Mouse (Mus musculus) midbrain, embryonic 15.5 days (tissue): ENCODE results near the gene Gper1. TPM values are rescaled to one million over a fixed set of nuclear protein-coding genes. Genes with fewer than 3 reads are reported as not detected.
A peak's percentile ranks its signal among the peaks of the same experiment; 100 is the strongest.

Experiments
- ATAC-seq: fragments of 200-750 bp; cut with Nextera tagmentation; replicated peaks from 2 replicates; pipeline ENCODE4 v1.8.0; 2017; ENCODE audit warnings: moderate TSS enrichment
- H3K27ac ChIP-seq: fragments of 300-500 bp; sonication (generic); 2 replicates; pipeline ENCODE4 v1.5.1; 2015; ENCODE audit warnings: mild to moderate bottlenecking, inconsistent platforms
- H3K27me3 ChIP-seq: fragments of 300-500 bp; sonication (generic); replicated peaks from 2 replicates; pipeline ENCODE4 v1.6.1; 2015; ENCODE audit warnings: inconsistent platforms
- H3K36me3 ChIP-seq: fragments of 300-500 bp; sonication (generic); replicated peaks from 2 replicates; pipeline ENCODE4 v1.6.1; 2015; ENCODE audit warnings: inconsistent platforms
- H3K4me1 ChIP-seq: fragments of 300-500 bp; sonication (generic); 2 replicates; pipeline ENCODE4 v1.6.1; 2015; ENCODE audit warnings: inconsistent platforms
- H3K4me2 ChIP-seq: fragments of 300-500 bp; sonication (generic); 2 replicates; pipeline ENCODE4 v1.6.1; 2015; ENCODE audit warnings: inconsistent platforms, mild to moderate bottlenecking, moderate library complexity
- H3K4me3 ChIP-seq: fragments of 300-500 bp; sonication (generic); 2 replicates; pipeline ENCODE4 v1.5.1; 2015; ENCODE audit warnings: mild to moderate bottlenecking, inconsistent platforms
- H3K9ac ChIP-seq: fragments of 300-500 bp; sonication (generic); 2 replicates; pipeline ENCODE4 v1.6.1; 2015; ENCODE audit warnings: mild to moderate bottlenecking, inconsistent platforms
- H3K9me3 ChIP-seq: fragments of 300-500 bp; sonication (generic); 2 replicates; pipeline ENCODE4 v1.6.1; 2016; ENCODE audit warnings: inconsistent platforms
- WGBS: fragments of 180-500 bp; shearing (Covaris S2); methylation state at CpG from one replicate; pipeline ENCODE4 v1.1.7; 2015; ENCODE audit warnings: mixed read lengths; 5-methylcytosine and 5-hydroxymethylcytosine counted together
- polyA plus RNA-seq: library from polyadenylated mRNA; unstranded; fragments of >200 nt; fragmentation: Nextera tagmentation; extraction: Ambion mirVana; gene quantifications from 2 replicates; pipeline ENCODE4 v1.2.1, GENCODE M21; 2015

Gper1 gene
- polyA plus RNA-seq, result 8.2 and 9.5 TPM in 2 replicates

- no peak for ATAC-seq
- Histone ChIP-seq H3K4me2 (peak within 1 kb of the TSS; percentile 30), H3K4me3 (peak within 1 kb of the TSS; percentile 27), H3K9ac (peak within 1 kb of the TSS; percentile 19), H3K4me1 (peaks cover 34% of the 10 kb centered on the region), H3K36me3 (no peaks in the 10 kb centered on the region), H3K9me3 (no peaks in the 10 kb centered on the region), H3K27ac (peak within 1 kb of the TSS; percentile 49), H3K27me3 (no peaks in the 10 kb centered on the region)
- WGBS, result 44% methylated on average over 21 of the region's 21 CpGs
Measured at GRCm38 (mm10) chr5:139423026-139423865, at the start of gene Gper1. Gper1 (plus strand) TSS chr5:139423151.

GRCm38 (mm10) chr5:139373889-139374444 lies 49.0 kb upstream of the Gper1 start:
- Histone ChIP-seq H3K9ac (no peak overlapping the region), H3K27ac (no peak overlapping the region), H3K4me1 (peaks cover 16% of the 10 kb centered on the region), H3K36me3 (no peaks in the 10 kb centered on the region), H3K4me2 (no peak overlapping the region), H3K27me3 (no peaks in the 10 kb centered on the region), H3K9me3 (no peaks in the 10 kb centered on the region), H3K4me3 (no peak overlapping the region)
- WGBS, result 89% methylated on average over 6 of the region's 6 CpGs
- ATAC-seq, result no peak

- Histone ChIP-seq H3K4me1 (peaks cover 16% of the 10 kb centered on the region), H3K4me3 (no peak overlapping the region), H3K4me2 (no peak overlapping the region), H3K36me3 (no peaks in the 10 kb centered on the region), H3K9me3 (no peaks in the 10 kb centered on the region), H3K9ac (no peak overlapping the region), H3K27me3 (no peaks in the 10 kb centered on the region), H3K27ac (no peak overlapping the region)
- 88% methylated on average over 2 of the region's 2 CpGs for WGBS
- no peak for ATAC-seq
Measured at GRCm38 (mm10) chr5:139374841-139375240, 48.1 kb upstream of the Gper1 start.

- no peaks in the 10 kb centered on the region for H3K27me3 ChIP-seq
- no peak within 1 kb of the TSS for H3K9ac ChIP-seq
- no peaks in the 10 kb centered on the region for H3K9me3 ChIP-seq
- H3K36me3 ChIP-seq, result no peaks in the 10 kb centered on the region
- 81% methylated on average over 18 of the region's 18 CpGs for WGBS
- H3K27ac ChIP-seq, result no peak within 1 kb of the TSS
- H3K4me1 ChIP-seq, result peaks cover 17% of the 10 kb centered on the region
- ATAC-seq, result no peak
- H3K4me3 ChIP-seq, result no peak within 1 kb of the TSS
- H3K4me2 ChIP-seq, result no peak within 1 kb of the TSS
Measured at GRCm38 (mm10) chr5:139377468-139378270, 45.3 kb upstream of the Gper1 start, which contains the start of gene Gpr146. Gpr146 (plus strand) TSS chr5:139377697.

- ATAC-seq, result no peak
- no peaks in the 10 kb centered on the region for H3K27me3 ChIP-seq
- H3K9ac ChIP-seq, result no peak overlapping the region
- H3K4me1 ChIP-seq, result peaks cover 16% of the 10 kb centered on the region
- H3K4me2 ChIP-seq, result no peak overlapping the region
- WGBS, result 92% methylated on average over 7 of the region's 7 CpGs
- H3K27ac ChIP-seq, result no peak overlapping the region
- no peaks in the 10 kb centered on the region for H3K36me3 ChIP-seq
- no peak overlapping the region for H3K4me3 ChIP-seq
- H3K9me3 ChIP-seq, result no peaks in the 10 kb centered on the region
Measured at GRCm38 (mm10) chr5:139378271-139378556, 44.7 kb upstream of the Gper1 start.

- Histone ChIP-seq H3K36me3 (no peaks in the 10 kb centered on the region), H3K4me3 (no peak overlapping the region), H3K4me2 (no peak overlapping the region), H3K4me1 (peaks cover 16% of the 10 kb centered on the region), H3K9ac (no peak overlapping the region), H3K9me3 (no peaks in the 10 kb centered on the region), H3K27ac (peak overlapping the region; percentile 13; the same call in 1 of the 2 replicates), H3K27me3 (no peaks in the 10 kb centered on the region)
- 51% methylated on average over 21 of the region's 21 CpGs for WGBS
- ATAC-seq, result no peak
Measured at GRCm38 (mm10) chr5:139378986-139379629, 43.8 kb upstream of the Gper1 start.

- Histone ChIP-seq H3K4me1 (peaks cover 16% of the 10 kb centered on the region), H3K4me2 (peak overlapping the region; percentile 96), H3K27ac (0 out of 2 replicates have a peak overlapping the region, but pooled peaks have one; percentile 40), H3K9ac (peak overlapping the region; percentile 70; the same call in 1 of the 2 replicates), H3K36me3 (no peaks in the 10 kb centered on the region), H3K27me3 (no peaks in the 10 kb centered on the region), H3K9me3 (no peaks in the 10 kb centered on the region), H3K4me3 (peak overlapping the region; percentile 70)
- WGBS, result 22% methylated on average over 8 of the region's 8 CpGs
- no peak for ATAC-seq
Measured at GRCm38 (mm10) chr5:139379771-139380384, 43.1 kb upstream of the Gper1 start.

- Histone ChIP-seq H3K9ac (peak overlapping the region; percentile 70), H3K27ac (peak overlapping the region; percentile 46), H3K4me3 (peak overlapping the region; percentile 70), H3K27me3 (no peaks in the 10 kb centered on the region), H3K4me2 (peak overlapping the region; percentile 96), H3K4me1 (peaks cover 16% of the 10 kb centered on the region), H3K36me3 (no peaks in the 10 kb centered on the region), H3K9me3 (no peaks in the 10 kb centered on the region)
- WGBS, result under 1% methylated on average over 73 of the region's 73 CpGs
- peak; percentile 60 for ATAC-seq
Measured at GRCm38 (mm10) chr5:139380385-139381248, 42.3 kb upstream of the Gper1 start.

- H3K9ac ChIP-seq, result no peak overlapping the region
- peaks cover 16% of the 10 kb centered on the region for H3K4me1 ChIP-seq
- H3K4me2 ChIP-seq, result peak overlapping the region; percentile 96; the same call in 1 of the 2 replicates
- 79% methylated on average over 18 of the region's 18 CpGs for WGBS
- no peak for ATAC-seq
- H3K9me3 ChIP-seq, result no peaks in the 10 kb centered on the region
- H3K27ac ChIP-seq, result no peak overlapping the region; the same call in 1 of the 2 replicates
- no peak overlapping the region for H3K4me3 ChIP-seq
- H3K36me3 ChIP-seq, result no peaks in the 10 kb centered on the region
- H3K27me3 ChIP-seq, result no peaks in the 10 kb centered on the region
Measured at GRCm38 (mm10) chr5:139381586-139382513, 41.1 kb upstream of the Gper1 start.

GRCm38 (mm10) chr5:139382760-139383159 lies 40.2 kb upstream of the Gper1 start:
- Histone ChIP-seq H3K27me3 (no peaks in the 10 kb centered on the region), H3K4me2 (no peak overlapping the region), H3K9me3 (no peaks in the 10 kb centered on the region), H3K4me3 (no peak overlapping the region), H3K4me1 (peaks cover 19% of the 10 kb centered on the region), H3K27ac (0 out of 2 replicates have a peak overlapping the region, but pooled peaks have one; percentile 4), H3K9ac (no peak overlapping the region), H3K36me3 (no peaks in the 10 kb centered on the region)
- no peak for ATAC-seq
- 64% methylated on average over 8 of the region's 8 CpGs for WGBS
